Mouse (Mus musculus): ENCODE results near the gene Cnp.

GRCm38 (mm10) chr11:100535996-100536395, 38.7 kb upstream of the Cnp start:
- TF ChIP-seq POLR2A (IDR thresholded peaks at IDR 0.05; ENCODE audit: low read depth, low read length) (no peak), CTCF (conservative IDR thresholded peaks at IDR 0.05; ENCODE audit: insufficient read depth, insufficient read length, low read depth, low read length) (no peak)

Data from kidney, adult 2 months (tissue).